Mouse (Mus musculus) stomach, embryonic 14.5 days (tissue): ENCODE data around the gene Rfx5. TPM values are rescaled to one million over a fixed set of nuclear protein-coding genes. Genes with fewer than 3 reads are reported as not detected.
"Not testable (repeated sequence)": the region's sequence is repeated elsewhere in the genome, so short reads cannot be mapped to it uniquely, and the experiment has no call there.

ENCODE experiments used
- ATAC-seq: fragments of 200-750 bp; cut with Nextera tagmentation; 2 replicates; pipeline ENCODE4 v1.8.0; 2017; ENCODE audit warnings: low read depth, moderate TSS enrichment; ENCODE audit not compliant: insufficient number of reproducible peaks, insufficient read depth, low FRiP score
- H3K27ac ChIP-seq: fragments of 300-500 bp; sonication (generic); 2 replicates; pipeline ENCODE4 v1.5.1; 2014; ENCODE audit warnings: mild to moderate bottlenecking, low read length, moderate library complexity, mixed read lengths
- H3K27me3 ChIP-seq: fragments of 300-500 bp; sonication (generic); 2 replicates; pipeline ENCODE4 v1.6.1; 2014; ENCODE audit warnings: low read length, control low read depth, mixed read lengths; ENCODE audit not compliant: control insufficient read depth, insufficient read depth
- H3K36me3 ChIP-seq: fragments of 300-500 bp; sonication (generic); 2 replicates; pipeline ENCODE4 v1.6.1; 2014; ENCODE audit warnings: mild to moderate bottlenecking, control low read depth, low read length, moderate library complexity, mixed read lengths; ENCODE audit not compliant: control insufficient read depth, insufficient read depth
- H3K4me1 ChIP-seq: fragments of 300-500 bp; sonication (generic); 2 replicates; pipeline ENCODE4 v1.6.1; 2014; ENCODE audit warnings: low read length, control low read depth, mixed read lengths; ENCODE audit not compliant: control insufficient read depth, insufficient read depth
- H3K4me2 ChIP-seq: fragments of 300-500 bp; sonication (generic); replicated peaks from 2 replicates; pipeline ENCODE4 v1.6.1; 2014; ENCODE audit warnings: low read depth, low read length, control low read depth
- H3K4me3 ChIP-seq: fragments of 300-500 bp; sonication (generic); 2 replicates; pipeline ENCODE4 v1.5.1; 2014; ENCODE audit warnings: low read depth, low read length, control low read depth
- H3K9ac ChIP-seq: fragments of 300-500 bp; sonication (generic); replicated peaks from 2 replicates; pipeline ENCODE4 v1.6.1; 2014; ENCODE audit warnings: low read depth, mild to moderate bottlenecking, control low read depth, low read length, moderate library complexity, mixed read lengths
- H3K9me3 ChIP-seq: fragments of 300-500 bp; sonication (generic); 2 replicates; pipeline ENCODE4 v1.6.1; 2016; ENCODE audit warnings: low read depth, low read length, control low read depth; ENCODE audit not compliant: control insufficient read depth
- WGBS: fragments of 180-500 bp; shearing (Covaris S2); extraction: QIAGEN DNeasy Blood & Tissue Kit; methylation state at CpG from one replicate; pipeline ENCODE4 v1.1.7; 2014; 5-methylcytosine and 5-hydroxymethylcytosine counted together
- polyA plus RNA-seq: library from polyadenylated mRNA; unstranded; fragments of >200 nt; fragmentation: Nextera tagmentation; extraction: Ambion mirVana; gene quantifications from 2 replicates; pipeline ENCODE4 v1.2.1, GENCODE M21; 2014

The Rfx5 gene
- polyA plus RNA-seq, 1 experiment from 2014 or later: 12.8 TPM

- not testable (repeated sequence) for H3K36me3 ChIP-seq, H3K27me3 ChIP-seq, H3K4me2 ChIP-seq, ATAC-seq, H3K9me3 ChIP-seq, H3K4me3 ChIP-seq, H3K27ac ChIP-seq, H3K4me1 ChIP-seq, H3K9ac ChIP-seq
- WGBS: 26% methylated on average over 3 of the region's 4 CpGs
Observed at GRCm38 (mm10) chr3:94943706-94944105, 10.2 kb upstream of the Rfx5 start.

- no peak overlapping the region for H3K4me2 ChIP-seq
- H3K9ac ChIP-seq: no peak overlapping the region
- no peaks in the 10 kb centered on the region for H3K9me3 ChIP-seq
- 73% methylated on average over 3 of the region's 3 CpGs for WGBS
- H3K36me3 ChIP-seq: no peaks in the 10 kb centered on the region
- H3K27me3 ChIP-seq: no peaks in the 10 kb centered on the region
- no peaks in the 10 kb centered on the region for H3K4me1 ChIP-seq
- no peak overlapping the region for H3K4me3 ChIP-seq
- H3K27ac ChIP-seq: no peak overlapping the region
- ATAC-seq: no peak
Observed at GRCm38 (mm10) chr3:94948066-94948614, 5.7 kb upstream of the Rfx5 start.

GRCm38 (mm10) chr3:94949645-94950044 lies 4.2 kb upstream of the Rfx5 start:
- no peak for ATAC-seq
- no peak overlapping the region for H3K9ac ChIP-seq
- H3K36me3 ChIP-seq: no peaks in the 10 kb centered on the region
- no peak overlapping the region for H3K4me2 ChIP-seq
- no peak overlapping the region for H3K27ac ChIP-seq
- H3K27me3 ChIP-seq: no peaks in the 10 kb centered on the region
- 78% methylated on average over 3 of the region's 3 CpGs for WGBS
- no peak overlapping the region for H3K4me3 ChIP-seq
- H3K9me3 ChIP-seq: no peaks in the 10 kb centered on the region
- H3K4me1 ChIP-seq: no peaks in the 10 kb centered on the region

GRCm38 (mm10) chr3:94952806-94953205 lies 1.1 kb upstream of the Rfx5 start:
- Histone ChIP-seq H3K9ac (no peak overlapping the region), H3K4me2 (peak overlapping the region; percentile 48), H3K27ac (peak overlapping the region; percentile 86; the same call in 1 of the 2 replicates), H3K36me3 (peaks cover 20% of the 10 kb centered on the region), H3K4me3 (peak overlapping the region; percentile 60), H3K27me3 (no peaks in the 10 kb centered on the region), H3K9me3 (no peaks in the 10 kb centered on the region), H3K4me1 (peaks cover 6% of the 10 kb centered on the region; the same call in 1 of the 2 replicates)
- WGBS: 46% methylated on average over 5 of the region's 5 CpGs
- ATAC-seq: peak; percentile 29; the same call in 1 of the 2 replicates

GRCm38 (mm10) chr3:94953384-94953763 lies 501 bp upstream of the Rfx5 start:
- H3K27ac ChIP-seq: peak overlapping the region; percentile 86
- no peak; the same call in 1 of the 2 replicates for ATAC-seq
- H3K36me3 ChIP-seq: peaks cover 26% of the 10 kb centered on the region
- H3K4me2 ChIP-seq: peak overlapping the region; percentile 48
- H3K27me3 ChIP-seq: no peaks in the 10 kb centered on the region
- WGBS: 9% methylated on average over 9 of the region's 9 CpGs
- peak overlapping the region; percentile 78 for H3K9ac ChIP-seq
- H3K4me3 ChIP-seq: peak overlapping the region; percentile 60
- no peaks in the 10 kb centered on the region for H3K9me3 ChIP-seq
- peaks cover 6% of the 10 kb centered on the region; the same call in 1 of the 2 replicates for H3K4me1 ChIP-seq

GRCm38 (mm10) chr3:94958295-94958694 lies 4.4 kb downstream of the Rfx5 start:
- WGBS: 87% methylated on average over 8 of the region's 8 CpGs
- Histone ChIP-seq H3K36me3 (peaks cover 36% of the 10 kb centered on the region), H3K9ac (no peak overlapping the region), H3K4me2 (no peak overlapping the region), H3K27ac (no peak overlapping the region), H3K4me3 (no peak overlapping the region), H3K9me3 (no peaks in the 10 kb centered on the region), H3K27me3 (no peaks in the 10 kb centered on the region), H3K4me1 (peaks cover 6% of the 10 kb centered on the region; the same call in 1 of the 2 replicates)
- ATAC-seq: no peak

GRCm38 (mm10) chr3:94959871-94960270 lies 6.0 kb downstream of the Rfx5 start:
- no peak overlapping the region for H3K9ac ChIP-seq
- H3K4me2 ChIP-seq: no peak overlapping the region
- peaks cover 6% of the 10 kb centered on the region; the same call in 1 of the 2 replicates for H3K4me1 ChIP-seq
- ATAC-seq: no peak
- no peak overlapping the region for H3K27ac ChIP-seq
- 43% methylated on average over 8 of the region's 8 CpGs for WGBS
- peaks cover 36% of the 10 kb centered on the region for H3K36me3 ChIP-seq
- H3K4me3 ChIP-seq: no peak overlapping the region
- H3K9me3 ChIP-seq: no peaks in the 10 kb centered on the region
- no peaks in the 10 kb centered on the region for H3K27me3 ChIP-seq

GRCm38 (mm10) chr3:94960322-94960721 lies 6.4 kb downstream of the Rfx5 start:
- 52% methylated on average over 5 of the region's 5 CpGs for WGBS
- no peak for ATAC-seq
- Histone ChIP-seq H3K4me3 (no peak overlapping the region), H3K9ac (no peak overlapping the region), H3K9me3 (no peaks in the 10 kb centered on the region), H3K27ac (no peak overlapping the region), H3K4me2 (no peak overlapping the region), H3K27me3 (no peaks in the 10 kb centered on the region), H3K36me3 (peaks cover 36% of the 10 kb centered on the region), H3K4me1 (peaks cover 2% of the 10 kb centered on the region; the same call in 1 of the 2 replicates)

- 97% methylated on average over 1 of the region's 1 CpGs for WGBS
- ATAC-seq: no peak
- H3K4me2 ChIP-seq: no peak overlapping the region
- no peaks in the 10 kb centered on the region for H3K4me1 ChIP-seq
- no peak overlapping the region for H3K27ac ChIP-seq
- no peak overlapping the region for H3K9ac ChIP-seq
- H3K36me3 ChIP-seq: no peaks in the 10 kb centered on the region
- no peaks in the 10 kb centered on the region for H3K9me3 ChIP-seq
- H3K27me3 ChIP-seq: no peaks in the 10 kb centered on the region
- H3K4me3 ChIP-seq: no peak overlapping the region
Observed at GRCm38 (mm10) chr3:94964989-94965388, 11.1 kb downstream of the Rfx5 start.
